Mouse (Mus musculus) v-Abl transformed pro-B cells (cell line): ENCODE measurements around the gene Tbc1d1.
"Not testable (repeated sequence)": the region's sequence is repeated elsewhere in the genome, so short reads cannot be mapped to it uniquely, and the experiment has no call there.

Experiments used
- in situ Hi-C, 2 experiments: fragments of 400-800 bp; cut with MboI; formaldehyde crosslinking; loops; one replicate each; pipeline ENCODE4 v1.15.1; 2025; ENCODE audit not compliant: unreplicated experiment in 2 of 2

Tbc1d1 gene

DNA sequence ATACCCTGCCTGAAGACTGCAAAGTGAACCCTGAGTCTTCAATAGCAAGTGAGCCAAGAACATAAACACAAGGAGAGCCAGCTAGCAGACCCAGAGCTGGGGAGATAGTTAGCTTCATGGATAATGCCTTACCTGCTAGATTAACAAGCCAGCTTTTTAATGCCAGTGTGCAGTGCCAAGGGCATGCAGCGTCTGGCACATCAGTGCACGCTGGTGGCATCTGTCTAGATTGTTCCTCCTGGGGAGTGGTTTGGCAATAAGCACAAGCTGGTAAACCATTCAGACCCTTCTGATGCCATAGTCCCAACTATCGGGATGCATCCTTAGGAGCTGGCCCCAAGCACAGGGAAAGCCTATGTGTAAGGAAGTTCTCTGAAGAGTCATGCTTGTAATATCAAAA lies 185.6 kb downstream of the Tbc1d1 start:
- in situ Hi-C loops: no loop called here

DNA sequence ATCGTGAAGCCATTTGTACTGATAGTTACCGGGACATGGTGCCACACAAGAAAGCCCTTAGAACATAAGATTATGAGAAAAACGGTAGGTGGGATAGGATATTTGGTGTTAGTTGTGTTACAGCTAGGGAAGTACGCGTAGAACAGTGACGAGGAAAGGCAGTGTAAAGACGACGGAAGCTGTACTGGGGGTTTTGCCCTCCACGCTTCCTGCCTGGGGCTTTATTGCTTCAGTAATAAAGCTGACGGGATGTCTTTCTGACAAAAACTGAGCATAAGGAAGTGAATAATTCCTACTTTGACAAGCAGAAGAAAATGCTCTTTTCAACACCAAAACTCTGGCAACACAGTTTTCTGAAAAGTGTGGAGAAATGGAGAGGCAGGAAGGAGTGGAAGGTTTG lies 186.0 kb downstream of the Tbc1d1 start:
- in situ Hi-C loops: no loop called here

DNA sequence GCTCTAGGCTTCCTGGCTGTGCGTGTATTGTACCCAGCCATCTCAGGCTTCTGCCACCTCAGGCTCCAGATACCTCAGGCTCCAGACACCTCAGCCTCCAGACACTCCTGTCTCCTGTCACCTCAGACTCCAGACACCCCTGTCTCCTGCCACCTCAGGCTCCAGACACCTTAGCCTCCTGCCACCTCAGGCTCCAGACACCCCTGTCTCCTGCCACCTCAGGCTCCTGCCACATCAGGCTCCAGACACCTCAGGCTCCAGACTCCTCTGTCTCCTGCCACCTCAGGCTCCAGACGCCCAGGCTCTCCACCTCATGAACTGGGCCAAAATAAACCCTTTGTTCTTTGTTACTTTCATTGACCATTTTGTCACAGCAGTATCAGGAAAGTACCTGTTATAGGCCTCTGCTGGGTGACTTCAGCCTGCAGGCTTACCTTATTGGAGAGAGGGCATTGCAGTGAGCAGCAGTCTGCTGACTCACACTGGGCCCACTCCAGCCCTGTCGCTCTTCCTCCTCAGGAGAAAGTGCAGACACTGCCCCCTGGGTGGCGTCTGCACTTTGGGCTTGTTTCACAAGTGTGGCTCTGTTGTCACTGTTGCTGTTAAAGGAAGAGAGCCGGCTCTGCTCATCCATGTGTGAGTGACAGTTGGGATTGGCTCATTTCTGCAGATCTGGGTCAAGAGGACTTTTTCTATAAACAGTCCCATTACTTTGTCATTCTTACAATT lies 188.0 kb downstream of the Tbc1d1 start:
- in situ Hi-C loops: no loop called here

DNA sequence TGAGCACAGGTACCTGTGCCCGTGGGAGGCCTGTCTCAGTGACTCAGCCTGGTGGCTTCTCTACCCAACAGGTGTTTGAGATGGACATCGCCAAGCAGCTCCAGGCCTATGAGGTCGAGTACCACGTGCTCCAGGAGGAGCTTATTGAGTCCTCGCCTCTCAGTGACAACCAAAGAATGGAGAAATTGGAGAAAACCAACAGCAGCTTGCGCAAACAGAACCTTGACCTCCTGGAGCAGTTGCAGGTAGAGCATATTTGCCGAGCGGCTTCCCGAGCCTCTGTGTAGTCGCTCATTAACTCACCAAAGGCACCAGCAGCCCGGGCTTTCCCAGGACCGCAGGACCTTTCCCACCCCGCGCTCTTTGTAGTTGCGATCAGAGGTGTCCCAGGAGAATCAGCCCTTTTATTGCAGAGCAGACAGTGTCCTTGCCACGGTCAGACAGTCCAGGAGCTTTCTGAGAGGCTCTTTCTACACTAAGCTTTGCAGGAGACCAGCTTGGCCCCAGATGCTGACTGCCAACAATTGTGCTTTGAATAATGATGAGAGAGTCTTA lies 189.2 kb downstream of the Tbc1d1 start:
- in situ Hi-C loops: no loop called here

DNA sequence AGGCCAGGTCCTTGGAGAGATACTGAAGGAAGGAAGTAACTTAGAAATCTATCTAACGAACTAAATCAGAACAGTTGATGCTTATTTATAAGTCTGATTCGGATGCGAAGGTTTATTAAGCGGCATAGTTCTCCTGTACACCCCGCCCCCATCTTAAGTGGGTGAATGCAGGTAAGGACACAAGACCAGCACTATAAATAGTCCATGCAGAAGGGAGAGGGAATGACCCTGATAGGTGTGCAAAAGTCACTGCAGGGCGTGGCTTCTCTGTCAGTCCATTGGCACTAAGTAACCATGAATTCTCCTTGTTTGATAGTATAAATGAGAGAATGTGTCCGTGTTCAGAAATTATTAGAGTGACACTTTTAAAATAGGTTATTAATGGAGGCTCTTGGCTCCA lies 189.7 kb downstream of the Tbc1d1 start:
- in situ Hi-C loops: no loop called here

DNA sequence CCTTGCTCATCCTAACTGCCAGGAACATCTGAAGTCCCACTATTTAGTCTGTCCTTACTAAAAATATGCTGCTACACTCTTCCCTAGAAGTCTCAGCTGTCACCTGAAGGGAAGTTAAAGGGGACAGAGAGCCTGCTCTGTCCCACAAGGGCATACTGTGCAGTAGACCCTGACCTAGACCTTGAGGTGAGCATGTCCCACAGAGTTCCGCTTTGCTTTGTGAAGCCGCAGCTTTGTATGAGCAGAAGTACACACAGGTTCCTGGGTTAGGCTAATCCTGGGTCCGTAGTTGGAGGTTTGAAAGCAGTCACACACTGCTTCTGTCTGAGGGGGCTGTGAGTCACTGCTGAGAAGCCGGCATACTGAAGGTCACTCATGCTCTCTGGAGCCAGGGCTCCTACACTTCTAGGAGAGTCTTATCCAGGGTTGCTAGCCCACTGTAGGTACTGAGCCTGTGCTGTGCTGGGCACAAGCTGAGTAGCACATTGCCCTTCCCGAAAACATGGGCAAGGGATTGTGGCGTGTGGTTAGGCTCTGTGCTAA lies 190.3 kb downstream of the Tbc1d1 start:
- in situ Hi-C loops: no loop called here

DNA sequence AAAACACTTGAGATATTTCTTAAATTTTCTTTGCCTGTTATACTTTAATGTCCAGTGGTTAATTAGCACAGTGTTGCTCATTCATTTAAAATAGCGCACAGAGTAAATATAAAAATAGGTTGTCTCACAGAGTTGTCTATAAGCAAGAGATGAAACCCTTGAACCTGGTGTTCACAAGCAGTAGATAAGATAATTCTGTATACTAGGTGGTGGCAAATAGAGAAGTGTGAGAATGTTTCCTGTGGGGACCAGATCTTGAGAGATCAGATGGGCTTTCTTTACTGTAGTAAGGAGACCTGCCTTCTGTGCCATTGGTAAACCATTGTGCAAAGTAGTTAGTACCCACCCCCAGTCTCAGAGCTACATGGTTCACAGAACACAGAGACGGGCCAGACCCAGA lies 192.1 kb downstream of the Tbc1d1 start:
- in situ Hi-C loops: no loop called here

DNA sequence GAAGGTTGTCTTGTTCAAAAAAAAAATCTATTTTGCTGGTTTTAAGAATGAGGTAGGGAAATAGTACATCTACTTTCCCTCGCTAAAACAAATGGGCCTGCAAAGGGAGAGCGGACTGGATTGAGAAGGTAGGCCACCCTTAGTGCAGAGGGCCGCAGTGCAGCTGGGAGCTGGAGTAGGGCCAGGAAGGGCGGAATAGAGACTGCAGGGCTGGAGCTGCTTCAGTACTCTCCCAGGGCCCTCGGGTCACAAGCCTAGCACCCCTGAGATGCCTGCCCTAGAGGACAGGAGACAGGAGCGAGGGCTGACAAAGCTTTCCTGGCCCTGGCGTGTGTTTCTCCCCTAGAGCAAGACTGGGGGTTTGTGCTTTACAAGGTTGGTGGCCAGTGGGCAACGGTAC lies 192.7 kb downstream of the Tbc1d1 start:
- in situ Hi-C loops: no loop called here

DNA sequence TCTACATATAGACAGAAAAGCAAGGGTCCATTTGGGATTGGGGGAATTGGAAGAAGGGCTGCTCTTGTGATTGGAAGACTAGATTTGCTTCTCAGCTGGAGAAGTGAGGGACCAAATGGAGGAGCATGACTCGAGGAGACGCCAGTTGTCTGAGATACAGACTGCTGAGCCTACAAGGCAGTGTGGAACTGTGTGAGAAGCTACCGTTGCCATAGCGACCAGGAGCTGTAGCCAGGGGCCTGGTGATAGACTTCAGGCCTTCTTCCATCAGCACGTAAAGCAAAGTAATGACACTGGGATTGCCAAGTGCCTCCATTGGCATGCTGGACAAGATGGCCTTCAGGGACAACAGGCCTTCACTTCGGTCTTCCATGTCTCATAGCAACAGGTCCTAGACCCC lies 195.9 kb downstream of the Tbc1d1 start:
- in situ Hi-C loops: no loop called here

DNA sequence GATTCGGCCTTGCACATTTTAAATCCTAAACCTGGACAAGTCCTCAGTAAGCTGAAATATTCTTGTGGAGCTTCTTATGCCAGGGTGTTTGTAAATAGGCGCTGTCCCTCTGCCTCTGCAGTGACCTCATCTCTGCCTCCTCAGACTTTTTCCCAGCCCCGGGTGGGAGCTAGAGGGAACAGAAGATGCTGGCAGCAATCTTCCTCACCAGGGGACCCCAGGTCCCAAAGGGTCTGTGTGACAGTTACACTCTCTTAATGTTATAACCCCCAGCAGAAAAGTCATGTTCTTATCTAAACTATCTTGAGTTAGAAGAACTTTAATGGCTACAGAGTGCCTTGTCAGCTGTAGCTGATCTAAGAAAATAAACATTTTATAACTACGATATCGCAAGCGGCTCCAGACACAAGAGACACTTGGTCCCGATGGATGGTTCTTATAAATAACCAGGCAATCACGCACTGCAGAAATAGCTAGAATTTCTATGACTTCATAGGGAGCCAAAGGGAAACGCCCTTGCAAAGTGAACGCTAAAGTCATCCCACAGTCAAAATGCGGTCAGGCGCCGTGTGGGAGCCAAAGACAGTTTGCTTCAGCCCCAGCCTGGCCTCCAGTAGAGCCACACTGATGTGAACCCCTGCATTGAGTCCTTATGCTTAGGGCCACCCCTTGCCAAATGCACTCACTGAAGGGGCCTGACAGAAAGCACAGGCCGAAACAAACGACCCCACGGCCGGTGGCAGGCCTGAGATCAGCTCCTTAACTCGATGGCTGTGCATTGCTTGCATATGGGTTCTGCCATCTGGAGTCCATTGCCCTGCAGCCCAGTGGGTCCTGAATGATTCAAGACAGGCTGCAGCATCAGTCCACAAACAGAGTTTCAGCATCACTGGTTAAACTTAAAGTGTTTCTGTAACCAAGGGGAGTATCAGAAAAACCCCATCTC lies 202.8 kb downstream of the Tbc1d1 start:
- in situ Hi-C loops: no loop called here

DNA sequence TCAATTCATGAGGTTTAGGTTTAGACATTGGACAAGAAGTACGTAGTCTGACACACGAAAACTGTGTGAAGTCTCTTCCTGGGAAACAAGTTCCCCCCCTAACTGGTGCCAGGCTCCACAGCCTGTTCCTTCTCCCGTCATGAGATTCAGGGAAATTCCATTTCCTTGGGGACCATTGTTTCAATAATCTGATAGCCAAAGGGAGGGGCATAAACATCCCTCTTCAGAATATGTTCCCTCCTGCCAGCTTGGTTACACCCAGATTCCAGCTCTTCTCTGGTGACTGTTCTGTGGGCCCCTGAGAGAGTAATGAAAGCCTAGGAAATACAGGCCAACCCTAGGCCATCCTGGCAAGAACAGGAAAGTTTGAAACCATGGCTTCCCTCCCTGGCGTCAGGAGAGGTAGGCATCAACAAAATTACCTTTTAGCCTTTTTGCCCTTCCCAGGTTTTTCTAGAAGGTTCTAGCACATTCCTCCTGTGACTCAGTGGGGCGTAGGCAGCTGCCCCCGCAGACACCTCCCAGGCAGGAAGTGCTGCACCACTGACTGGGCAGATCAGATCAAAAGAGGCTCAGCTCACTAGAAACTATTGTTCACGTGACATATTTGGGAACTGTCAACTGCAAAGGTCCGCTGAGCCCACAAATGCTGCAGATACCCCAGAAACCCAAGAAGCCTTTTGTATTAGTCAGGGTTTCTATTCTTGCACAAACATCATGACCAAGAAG lies 204.2 kb downstream of the Tbc1d1 start:
- in situ Hi-C loops: no loop called here

DNA sequence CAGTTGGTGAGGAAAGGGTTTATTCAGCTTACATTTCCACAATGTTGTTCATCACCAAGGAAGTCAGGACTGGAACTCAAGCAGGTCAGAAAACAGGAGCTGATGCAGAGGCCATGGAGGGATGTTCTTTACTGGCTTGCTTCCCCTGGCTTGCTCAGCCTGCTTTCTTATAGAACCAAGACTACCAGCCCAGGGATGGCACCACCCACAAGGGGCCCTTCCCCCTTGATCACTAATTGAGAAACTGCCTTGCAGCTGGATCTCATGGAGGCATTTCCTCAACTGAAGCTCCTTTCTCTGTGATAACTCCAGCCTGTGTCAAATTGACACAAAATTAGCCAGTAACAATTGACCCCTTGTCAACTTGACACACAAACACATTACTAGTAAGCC lies 204.8 kb downstream of the Tbc1d1 start:
- in situ Hi-C loops: not testable (repeated sequence)

DNA sequence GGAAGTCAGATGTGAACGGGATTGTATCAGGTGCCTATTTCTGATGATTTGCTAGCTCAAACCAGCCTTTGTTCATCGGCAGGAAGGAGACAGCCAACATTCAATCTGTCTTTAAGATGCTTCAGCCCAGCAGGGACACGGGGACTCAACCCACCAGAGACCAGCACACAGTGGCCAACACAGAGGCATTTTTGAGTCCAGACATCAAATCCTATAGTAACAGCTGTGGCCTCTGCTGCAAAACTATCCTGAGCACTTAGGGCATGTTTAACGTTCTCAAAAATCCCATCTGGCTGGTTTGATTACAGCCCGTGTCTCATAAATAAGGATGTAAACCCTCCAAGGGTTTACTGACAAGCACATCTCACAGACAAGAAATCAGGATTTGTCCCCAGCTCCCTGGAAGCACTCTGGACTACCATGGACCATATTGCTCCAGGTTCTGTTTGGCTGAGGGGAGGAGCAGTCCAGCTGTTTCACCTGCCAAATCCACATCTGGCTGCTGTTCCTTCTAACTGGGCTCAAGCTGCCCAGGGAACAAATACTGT lies 207.8 kb downstream of the Tbc1d1 start:
- in situ Hi-C loops: no loop called here

DNA sequence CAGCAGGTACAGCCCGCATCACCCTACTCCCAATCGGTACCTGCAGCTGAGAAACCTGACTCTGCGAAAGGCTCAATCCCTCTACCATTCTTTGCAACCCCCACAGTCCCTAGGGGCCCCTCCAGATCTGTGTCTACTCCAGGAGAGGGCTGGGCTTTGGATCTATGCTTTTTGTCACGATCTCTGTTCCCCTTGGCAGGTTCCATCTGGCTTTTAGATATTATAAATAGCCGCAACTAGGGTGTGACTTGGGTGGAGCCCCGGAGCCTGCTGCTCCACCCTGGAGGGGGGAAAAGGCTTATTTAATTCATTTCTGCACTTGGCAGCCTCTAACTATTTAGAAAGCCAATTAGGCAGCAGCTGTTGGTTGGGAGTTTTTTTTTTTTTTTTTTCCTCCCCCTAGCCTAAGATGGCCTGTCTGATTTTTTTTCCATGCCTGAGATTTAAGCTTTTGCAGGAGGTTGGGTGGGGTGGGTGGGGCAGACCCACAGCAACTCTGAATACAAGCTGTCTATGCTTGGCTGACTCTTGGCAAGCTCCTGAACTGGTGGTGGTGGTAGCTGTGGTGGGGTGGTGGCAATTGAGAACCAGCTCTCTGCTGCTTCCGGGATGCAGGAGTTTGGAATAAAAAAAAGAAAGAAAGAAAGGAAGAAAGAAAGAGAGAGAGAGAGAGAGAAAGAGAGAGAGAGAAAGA lies 208.5 kb downstream of the Tbc1d1 start:
- in situ Hi-C loops: no loop called here

DNA sequence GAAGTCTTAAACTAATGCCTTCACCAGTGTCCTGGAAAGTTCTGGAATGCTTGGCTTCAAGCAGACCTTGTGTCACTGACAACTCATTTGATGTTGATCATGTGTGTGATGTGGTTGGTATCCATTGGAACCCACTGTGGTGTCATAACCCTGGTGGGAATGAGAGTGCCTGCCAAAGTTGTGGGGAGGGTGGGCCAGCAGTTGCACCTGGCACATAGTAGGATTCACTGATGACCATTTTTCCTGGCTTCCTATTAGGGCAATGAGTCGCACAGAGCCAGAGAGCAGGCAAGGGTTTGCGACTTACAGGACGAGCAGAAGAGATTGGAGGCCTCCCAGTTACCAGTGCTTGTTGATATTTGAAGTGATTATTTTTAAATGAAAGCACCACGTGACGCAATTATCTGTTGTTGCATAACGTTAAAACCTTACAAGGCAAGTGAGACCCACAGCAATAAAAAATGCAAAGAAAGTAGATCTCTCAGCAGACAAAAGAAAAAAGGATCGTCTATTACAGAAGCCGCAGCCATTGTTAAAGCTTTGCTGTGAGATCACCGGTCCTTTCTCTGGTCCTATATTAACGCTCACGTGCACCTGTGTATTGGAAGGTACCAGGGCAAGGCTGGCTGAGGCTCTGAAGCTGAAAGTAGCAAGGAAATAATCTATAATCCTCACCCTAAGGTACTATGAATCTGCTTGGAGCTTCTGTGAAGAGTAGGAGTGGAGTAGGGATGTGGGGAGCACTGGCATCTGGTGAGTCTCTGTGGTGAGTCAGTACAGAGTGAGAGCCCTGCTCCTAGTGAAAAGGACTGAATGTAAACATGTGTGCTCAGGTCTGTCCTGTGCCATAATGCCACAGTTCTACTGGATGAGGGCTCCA lies 209.3 kb downstream of the Tbc1d1 start:
- in situ Hi-C loops: no loop called here

DNA sequence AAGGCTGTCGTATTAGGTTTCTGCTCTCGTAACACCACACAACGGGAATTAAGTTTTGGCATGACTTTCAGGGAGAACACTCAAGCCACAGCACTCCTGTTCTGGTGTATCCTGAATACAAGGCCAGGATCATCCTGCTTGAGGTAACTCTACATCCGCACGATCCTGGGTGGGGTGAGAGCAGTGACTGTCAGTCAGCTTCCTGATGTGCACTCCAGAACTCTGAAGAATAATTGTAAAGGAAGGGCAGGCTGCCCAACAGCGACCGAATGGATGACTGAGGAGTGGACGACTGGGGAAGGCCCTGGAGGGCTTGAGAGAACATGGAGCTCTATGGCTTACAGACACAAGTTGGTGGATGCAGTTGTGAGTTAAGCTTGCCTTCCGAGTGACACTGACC lies 210.0 kb downstream of the Tbc1d1 start:
- in situ Hi-C loops: no loop called here

DNA sequence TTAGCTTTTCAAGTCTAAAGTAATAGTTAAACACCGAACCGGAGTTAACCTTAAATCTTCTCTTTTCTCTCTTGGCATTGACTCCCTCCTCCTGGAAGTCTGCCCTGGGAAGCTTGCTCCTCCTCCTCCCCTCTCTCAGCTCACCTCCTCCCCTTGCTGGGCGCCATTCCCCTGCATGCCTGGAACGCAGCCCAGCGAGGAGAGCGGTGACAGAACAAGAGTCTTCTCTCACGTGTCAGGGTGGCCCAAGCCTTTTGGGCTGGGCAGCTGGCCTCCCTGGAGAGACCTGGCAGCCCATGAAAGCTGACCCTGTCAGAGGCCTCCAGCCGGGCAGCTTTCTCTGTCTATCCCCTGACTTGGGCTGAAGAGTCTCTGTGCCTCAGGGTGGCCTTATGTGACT lies 211.3 kb downstream of the Tbc1d1 start:
- in situ Hi-C loops: no loop called here

DNA sequence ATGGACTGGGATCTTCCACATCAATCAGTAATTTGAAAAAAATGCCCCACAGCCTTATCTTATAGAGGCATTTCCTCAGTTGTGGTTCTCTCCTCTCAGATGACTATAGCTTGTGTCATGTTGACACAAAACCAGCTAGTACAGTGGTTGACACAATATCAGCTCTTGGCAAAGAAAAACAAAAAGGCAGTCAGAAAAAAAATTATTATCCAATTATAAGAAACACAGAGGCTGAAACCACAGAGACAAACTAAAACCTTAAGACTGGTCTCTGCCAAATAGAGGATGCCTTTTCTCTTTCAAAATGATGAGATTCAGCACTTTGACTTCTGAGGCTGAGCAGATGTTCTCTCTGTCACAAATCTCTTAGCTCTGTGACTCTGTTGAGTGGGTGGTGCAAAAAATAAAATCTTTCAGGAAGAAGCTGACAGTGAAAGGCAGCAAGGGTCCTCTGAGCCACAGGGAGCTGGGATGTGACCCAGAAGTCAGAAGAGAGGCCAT lies 215.3 kb downstream of the Tbc1d1 start:
- in situ Hi-C loops: no loop called here
